Comparison of ENCODE assay signal across 8 mouse cellular contexts in genomic region chr7:4556256-4557166, GRCm38 (mm10). TPM values are rescaled to one million over a fixed set of nuclear protein-coding genes. Genes with fewer than 3 reads are reported as not detected.
DNase-seq lines count a peak whose midpoint lies in the region; ATAC-seq and TF ChIP-seq lines count a peak whose summit lies in the region.

No protein-coding gene starts in this region.

- H3K36me3 ChIP-seq in embryonic facial prominence, embryonic 12.5 days: no peaks in the 10 kb centered on the region
- no peaks in the 10 kb centered on the region for H3K36me3 ChIP-seq in heart, adult 2 months (ENCODE audit: control insufficient read depth, insufficient read depth, low read length)
- H3K36me3 ChIP-seq in limb, embryonic 12.5 days: no peaks in the 10 kb centered on the region
- no peaks in the 10 kb centered on the region for H3K36me3 ChIP-seq in midbrain, embryonic 16.5 days (ENCODE audit: control insufficient read depth, insufficient read depth, low read length)

- peaks cover 3% of the 10 kb centered on the region; the same call in 1 of the 2 replicates for H3K9me3 ChIP-seq in embryonic facial prominence, embryonic 12.5 days
- H3K9me3 ChIP-seq in limb, embryonic 12.5 days: no peaks in the 10 kb centered on the region
- H3K9me3 ChIP-seq in midbrain, embryonic 16.5 days (replicated peaks; ENCODE audit: control insufficient read depth, low read length, poor library complexity, severe bottlenecking): no peaks in the 10 kb centered on the region

- peak; percentile 98 for TF ChIP-seq EP300 in heart, adult 2 months (IDR thresholded peaks at IDR 0.05; ENCODE audit: insufficient read depth, low read depth, low read length)

- no peaks in the 10 kb centered on the region for H3K27me3 ChIP-seq in embryonic facial prominence, embryonic 12.5 days
- H3K27me3 ChIP-seq in heart, adult 2 months (ENCODE audit: control insufficient read depth, insufficient read depth, low read length): no peaks in the 10 kb centered on the region
- no peaks in the 10 kb centered on the region; the same call in 1 of the 2 replicates for H3K27me3 ChIP-seq in limb, embryonic 12.5 days
- H3K27me3 ChIP-seq in midbrain, embryonic 16.5 days (ENCODE audit: control insufficient read depth, insufficient read depth, low read depth, low read length): no peaks in the 10 kb centered on the region

- DNase-seq in 3T3-L1 (ENCODE audit: low read depth, low spot score): peak; percentile 90
- DNase-seq in adrenal gland, postnatal 25 days: peak; percentile 75
- DNase-seq in heart, adult 2 months: peak; percentile 64 to 76
- DNase-seq in kidney, adult 8-10 months: peak; percentile 49 to 66
- DNase-seq in spleen, postnatal 10 days (ENCODE audit: low spot score in 2 of 2): peak; percentile 61 to 85

- H3K27ac ChIP-seq in embryonic facial prominence, embryonic 12.5 days: no peak overlapping the region
- H3K27ac ChIP-seq in heart, adult 2 months: no peak overlapping the region
- no peak overlapping the region for H3K27ac ChIP-seq in limb, embryonic 12.5 days
- peak overlapping the region; percentile 60; the same call in 1 of the 2 replicates for H3K27ac ChIP-seq in midbrain, embryonic 16.5 days (ENCODE audit: low read length)

- no peaks in the 10 kb centered on the region for H3K4me1 ChIP-seq in embryonic facial prominence, embryonic 12.5 days
- no peaks in the 10 kb centered on the region; the same call in 1 of the 2 replicates for H3K4me1 ChIP-seq in heart, adult 2 months (ENCODE audit: control insufficient read depth, insufficient read depth, low read length)
- H3K4me1 ChIP-seq in limb, embryonic 12.5 days (replicated peaks): no peaks in the 10 kb centered on the region
- no peaks in the 10 kb centered on the region for H3K4me1 ChIP-seq in midbrain, embryonic 16.5 days (ENCODE audit: control insufficient read depth, insufficient read depth, low read length)

- H3K4me2 ChIP-seq in embryonic facial prominence, embryonic 12.5 days (replicated peaks): no peak overlapping the region
- no peak overlapping the region for H3K4me2 ChIP-seq in limb, embryonic 12.5 days
- peak overlapping the region; percentile 43 for H3K4me2 ChIP-seq in midbrain, embryonic 16.5 days (ENCODE audit: low read length)

- TF ChIP-seq POLR2A in heart, adult 2 months (IDR thresholded peaks at IDR 0.05; ENCODE audit: insufficient read depth, low read depth, low read length): no peak

- peak; percentile 95 for TF ChIP-seq CTCF in heart, adult 2 months (IDR thresholded peaks at IDR 0.05)

- no peak overlapping the region for H3K4me3 ChIP-seq in embryonic facial prominence, embryonic 12.5 days
- no peak overlapping the region for H3K4me3 ChIP-seq in heart, adult 2 months
- H3K4me3 ChIP-seq in limb, embryonic 12.5 days (replicated peaks): no peak overlapping the region
- H3K4me3 ChIP-seq in midbrain, embryonic 16.5 days (ENCODE audit: low read depth, low read length): peak overlapping the region; percentile 18; the same call in 1 of the 2 replicates

- H3K9ac ChIP-seq in embryonic facial prominence, embryonic 12.5 days: no peak overlapping the region
- H3K9ac ChIP-seq in heart, adult 2 months (ENCODE audit: low read depth, low read length): no peak overlapping the region
- H3K9ac ChIP-seq in limb, embryonic 12.5 days (replicated peaks): no peak overlapping the region
- H3K9ac ChIP-seq in midbrain, embryonic 16.5 days (ENCODE audit: low read depth, low read length): peak overlapping the region; percentile 11; the same call in 1 of the 2 replicates

- H3K79me2 ChIP-seq in heart, adult 2 months (replicated peaks; ENCODE audit: control insufficient read depth, insufficient read depth, low read length): no peaks in the 10 kb centered on the region

- WGBS in embryonic facial prominence, embryonic 12.5 days: 27% methylated on average over 15 of the region's 15 CpGs
- WGBS in heart, adult 2 months: 19% methylated on average over 15 of the region's 15 CpGs
- WGBS in limb, embryonic 12.5 days: 22% methylated on average over 15 of the region's 15 CpGs
- 19% methylated on average over 15 of the region's 15 CpGs for WGBS in midbrain, embryonic 16.5 days

- peak; percentile 78 for ATAC-seq in embryonic facial prominence, embryonic 12.5 days (ENCODE audit: insufficient number of reproducible peaks, insufficient read depth, low FRiP score, low TSS enrichment)
- ATAC-seq in limb, embryonic 12.5 days (ENCODE audit: insufficient number of reproducible peaks, insufficient read depth, low FRiP score, low TSS enrichment, low read depth): peak; percentile 76; the same call in 1 of the 2 replicates
- ATAC-seq in midbrain, embryonic 16.5 days: peak; percentile 96

- intact Hi-C loops in heart, adult 2 months (cut with DNase I): loop anchor here (2.0 kb wide), 2 partner anchors 250 to 384 kb away; no protein-coding TSS in a partner anchor

RNA-seq across cellular contexts. Expression of gene Syt5, which starts 9.2 kb away (rescaled TPM):
- total RNA-seq in adrenal gland, postnatal 25 days (2021): 7.0 and 8.9 TPM in 2 replicates
- polyA plus RNA-seq in embryonic facial prominence, embryonic 12.5 days (2016; fragmentation: Nextera tagmentation; extraction: Ambion mirVana): 5.9 and 8.8 TPM in 2 replicates
- total RNA-seq in heart, adult 2 months (2021): under 1 TPM; 0.39 to 0.86 TPM
- polyA plus RNA-seq in heart, adult 2 months (2012; rRNA removed): 0.79 and 2.4 TPM in 2 replicates
- polyA plus RNA-seq in limb, embryonic 12.5 days (2016; fragmentation: Nextera tagmentation; extraction: Ambion mirVana): 6.6 and 6.8 TPM in 2 replicates
- polyA plus RNA-seq in midbrain, embryonic 16.5 days (2015; fragmentation: Nextera tagmentation; extraction: Ambion mirVana): 185 and 186 TPM in 2 replicates

RNA-seq across cellular contexts. Expression of gene Dnaaf3, which starts 24.3 kb away (rescaled TPM):
- total RNA-seq in adrenal gland, postnatal 25 days (2021): 0.91 and 1.2 TPM in 2 replicates
- polyA plus RNA-seq in embryonic facial prominence, embryonic 12.5 days (2016; fragmentation: Nextera tagmentation; extraction: Ambion mirVana): 2.2 and 2.9 TPM in 2 replicates
- 1 to 10 TPM; 2.3 to 2.7 TPM for total RNA-seq in heart, adult 2 months (2021)
- polyA plus RNA-seq in heart, adult 2 months (2012; rRNA removed): 12.4 and 13.2 TPM in 2 replicates
- polyA plus RNA-seq in limb, embryonic 12.5 days (2016; fragmentation: Nextera tagmentation; extraction: Ambion mirVana): 3.7 and 4.1 TPM in 2 replicates
- 2.2 and 2.4 TPM in 2 replicates for polyA plus RNA-seq in midbrain, embryonic 16.5 days (2015; fragmentation: Nextera tagmentation; extraction: Ambion mirVana)

RNA-seq across cellular contexts. Expression of gene Tnni3, which starts 32.5 kb away (rescaled TPM):
- 0.85 TPM in 1 of 2 replicates, not detected in the other for total RNA-seq in adrenal gland, postnatal 25 days (2021)
- polyA plus RNA-seq in embryonic facial prominence, embryonic 12.5 days (2016; fragmentation: Nextera tagmentation; extraction: Ambion mirVana): 4.4 and 4.6 TPM in 2 replicates
- total RNA-seq in heart, adult 2 months (2021): over 10,000 TPM in 1 of 2 experiments, 1,000 to 10,000 TPM in 1; 9,834 to 11,008 TPM
- polyA plus RNA-seq in heart, adult 2 months (2012; rRNA removed): 13,898 and 21,553 TPM in 2 replicates
- 4.3 and 5.7 TPM in 2 replicates for polyA plus RNA-seq in limb, embryonic 12.5 days (2016; fragmentation: Nextera tagmentation; extraction: Ambion mirVana)
- 1.8 TPM in 2 replicates for polyA plus RNA-seq in midbrain, embryonic 16.5 days (2015; fragmentation: Nextera tagmentation; extraction: Ambion mirVana)

RNA-seq across cellular contexts. Expression of gene Tnnt1, which starts 40.3 kb away (rescaled TPM):
- 0.94 and 2.2 TPM in 2 replicates for total RNA-seq in adrenal gland, postnatal 25 days (2021)
- polyA plus RNA-seq in embryonic facial prominence, embryonic 12.5 days (2016; fragmentation: Nextera tagmentation; extraction: Ambion mirVana): 114 and 135 TPM in 2 replicates
- 10 to 100 TPM; 15.6 to 19.7 TPM for total RNA-seq in heart, adult 2 months (2021)
- 9.2 and 12.1 TPM in 2 replicates for polyA plus RNA-seq in heart, adult 2 months (2012; rRNA removed)
- 186 and 195 TPM in 2 replicates for polyA plus RNA-seq in limb, embryonic 12.5 days (2016; fragmentation: Nextera tagmentation; extraction: Ambion mirVana)
- 3.2 and 3.6 TPM in 2 replicates for polyA plus RNA-seq in midbrain, embryonic 16.5 days (2015; fragmentation: Nextera tagmentation; extraction: Ambion mirVana)

RNA-seq across cellular contexts. Expression of gene Ptprh, which starts 47.3 kb away (rescaled TPM):
- not detected in 2 replicates for total RNA-seq in adrenal gland, postnatal 25 days (2021)
- polyA plus RNA-seq in embryonic facial prominence, embryonic 12.5 days (2016; fragmentation: Nextera tagmentation; extraction: Ambion mirVana): not detected in 2 replicates
- total RNA-seq in heart, adult 2 months (2021): not detected
- 0.03 and 0.06 TPM in 2 replicates for polyA plus RNA-seq in heart, adult 2 months (2012; rRNA removed)
- polyA plus RNA-seq in limb, embryonic 12.5 days (2016; fragmentation: Nextera tagmentation; extraction: Ambion mirVana): not detected in 2 replicates
- polyA plus RNA-seq in midbrain, embryonic 16.5 days (2015; fragmentation: Nextera tagmentation; extraction: Ambion mirVana): 0.68 and 1.4 TPM in 2 replicates

Comparison
In these comparisons a context has a peak if more than half of its experiments do, and no peak if none do; other contexts are left out.
1. RNA of gene Syt5, which starts 9.2 kb away (polyA plus RNA-seq): 185 to 186 TPM in midbrain, embryonic 16.5 days; 6.6 to 6.8 TPM in limb, embryonic 12.5 days, 5.9 to 8.8 TPM in embryonic facial prominence, embryonic 12.5 days and 0.79 to 2.4 TPM in heart, adult 2 months; every median in the first group is over 10 times any median in the second.
2. RNA of gene Tnni3, which starts 32.5 kb away (polyA plus RNA-seq): 13,898 to 21,553 TPM in heart, adult 2 months; 4.4 to 4.6 TPM in embryonic facial prominence, embryonic 12.5 days, 4.3 to 5.7 TPM in limb, embryonic 12.5 days and 1.8 TPM in midbrain, embryonic 16.5 days; every median in the first group is over 1,000 times any median in the second.
3. Peak in every context shown above with its lines, with median percentiles within 50 percentile points of each other: DNase-seq and ATAC-seq.